10 mouse cellular contexts compared by ENCODE assay signal in the genomic region with DNA sequence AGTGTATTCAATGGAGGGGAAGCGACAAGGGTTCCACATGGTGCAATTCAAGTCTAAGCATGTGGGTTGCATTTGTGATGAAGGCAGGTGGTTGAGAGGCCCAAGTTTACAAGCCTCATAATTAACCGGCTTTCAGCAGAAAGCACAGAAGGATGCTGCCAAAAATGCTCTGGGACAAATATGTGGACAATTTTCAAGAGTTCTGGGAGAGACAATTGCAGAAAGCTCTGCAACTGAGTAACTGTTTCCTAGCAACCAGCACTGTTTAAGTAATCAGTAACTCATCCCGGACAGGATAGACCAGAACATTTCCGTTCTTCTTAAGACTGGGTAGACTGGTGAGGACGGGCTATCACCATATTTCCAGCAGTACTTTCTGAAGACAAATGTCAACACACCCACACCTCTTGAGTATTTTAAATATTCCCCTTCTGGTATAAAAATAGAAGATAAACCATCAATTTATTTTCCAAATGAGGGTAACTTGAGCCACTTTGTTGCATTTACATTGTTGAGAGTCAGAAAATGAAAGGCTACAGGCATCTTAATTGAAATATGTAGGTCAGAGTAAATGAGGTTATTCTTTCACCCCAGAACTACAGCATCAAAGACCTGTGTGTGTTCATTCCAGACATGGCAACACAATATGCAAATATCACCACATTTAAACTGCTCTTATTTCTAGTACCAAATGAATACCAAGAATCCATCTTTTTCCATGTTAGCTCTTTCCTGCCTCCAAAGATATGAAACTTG.
DNase-seq lines count a peak whose midpoint lies in the region; ATAC-seq and TF ChIP-seq lines count a peak whose summit lies in the region.
"Had no signal": no experiment of that assay in that cellular context is flagged by ENCODE, and none has a peak within 500 bp of the region (broad histone marks: within the 10 kb centered on the region; RNA-seq: fewer than 3 reads in every experiment).

No protein-coding gene starts in this region.

- no peak overlapping the region for H3K9ac ChIP-seq in heart, adult 2 months (ENCODE audit: low read depth, low read length)
- H3K9ac ChIP-seq in heart, embryonic 12.5 days, result no peak overlapping the region
- H3K9ac ChIP-seq in forebrain, embryonic 16.5 days (replicated peaks; ENCODE audit: low read depth, low read length), result no peak overlapping the region
- H3K9ac ChIP-seq: lung, embryonic 14.5 days had no signal

- TF ChIP-seq EP300 in heart, adult 2 months (IDR thresholded peaks at IDR 0.05; ENCODE audit: insufficient read depth, low read depth, low read length), result no peak

- no peaks in the 10 kb centered on the region for H3K27me3 ChIP-seq in heart, adult 2 months (ENCODE audit: control insufficient read depth, insufficient read depth, low read length)
- no peaks in the 10 kb centered on the region for H3K27me3 ChIP-seq in heart, embryonic 12.5 days (replicated peaks)
- H3K27me3 ChIP-seq in forebrain, embryonic 16.5 days (replicated peaks; ENCODE audit: control insufficient read depth, insufficient read depth, low read length), result no peaks in the 10 kb centered on the region

- 29% methylated on average over 5 of the region's 5 CpGs for WGBS in heart, adult 2 months
- 64% methylated on average over 5 of the region's 5 CpGs for WGBS in heart, embryonic 12.5 days
- WGBS in forebrain, embryonic 16.5 days, result 36% methylated on average over 5 of the region's 5 CpGs

- no peak overlapping the region for H3K4me3 ChIP-seq in heart, adult 2 months
- H3K4me3 ChIP-seq in heart, embryonic 12.5 days, result no peak overlapping the region
- no peak overlapping the region for H3K4me3 ChIP-seq in forebrain, embryonic 16.5 days (replicated peaks; ENCODE audit: low read length)

- peak overlapping the region; percentile 49 for H3K27ac ChIP-seq in heart, adult 2 months
- no peak overlapping the region for H3K27ac ChIP-seq in heart, embryonic 12.5 days (ENCODE audit: poor library complexity, severe bottlenecking)
- peak overlapping the region; percentile 57 for H3K27ac ChIP-seq in forebrain, embryonic 16.5 days (ENCODE audit: low read length)

- H3K9me3 ChIP-seq in heart, embryonic 12.5 days (replicated peaks), result no peaks in the 10 kb centered on the region
- no peaks in the 10 kb centered on the region for H3K9me3 ChIP-seq in forebrain, embryonic 16.5 days (ENCODE audit: control insufficient read depth, low read length)

- ATAC-seq in heart, embryonic 12.5 days (ENCODE audit: insufficient number of reproducible peaks, low FRiP score), result no peak
- ATAC-seq in forebrain, embryonic 16.5 days, result peak; percentile 49
- no peak for ATAC-seq in erythroid progenitor cell, adult 5-6 weeks (replicated peaks; ENCODE audit: low FRiP score, poor library complexity, severe bottlenecking)
- no peak for ATAC-seq in activated CD4-positive, CD25-positive, alpha-beta regulatory T cell, adult 4 months

- H3K4me2 ChIP-seq in heart, embryonic 12.5 days, result no peak overlapping the region
- no peak overlapping the region for H3K4me2 ChIP-seq in forebrain, embryonic 16.5 days (ENCODE audit: low read length)
- H3K4me2 ChIP-seq: lung, embryonic 14.5 days had no signal

- TF ChIP-seq CTCF in heart, adult 2 months (IDR thresholded peaks at IDR 0.05), result no peak

- H3K4me1 ChIP-seq in heart, adult 2 months (ENCODE audit: control insufficient read depth, insufficient read depth, low read length), result peaks cover 5% of the 10 kb centered on the region
- H3K4me1 ChIP-seq in heart, embryonic 12.5 days (replicated peaks), result 0 out of 2 replicates have a peak, but pooled peaks cover 2% of the 10 kb centered on the region
- peaks cover 42% of the 10 kb centered on the region for H3K4me1 ChIP-seq in forebrain, embryonic 16.5 days (replicated peaks; ENCODE audit: control insufficient read depth, insufficient read depth, low read length)

- peaks cover 20% of the 10 kb centered on the region for H3K36me3 ChIP-seq in heart, adult 2 months (ENCODE audit: control insufficient read depth, insufficient read depth, low read length)
- peaks cover 83% of the 10 kb centered on the region for H3K36me3 ChIP-seq in heart, embryonic 12.5 days
- peaks cover 23% of the 10 kb centered on the region for H3K36me3 ChIP-seq in forebrain, embryonic 16.5 days (ENCODE audit: control insufficient read depth, insufficient read depth)

- DNase-seq in heart, adult 2 months, result peak in 1 of 2 experiments; percentile 37
- DNase-seq in lung, postnatal 25 days (ENCODE audit: low spot score), result peak; percentile 57
- no peak for DNase-seq in lung, postnatal 14 days
- DNase-seq in left cerebral cortex, postnatal 14 days (ENCODE audit: low spot score in 2 of 2), result peak; percentile 55 to 81
- DNase-seq: heart, postnatal 4 days; lung, embryonic 14.5 days had no signal

- intact Hi-C loops in heart, adult 2 months (cut with DNase I), result no loop called here
- intact Hi-C loops in left cerebral cortex, postnatal 14 days (cut with DNase I), result no loop called here

- no peaks in the 10 kb centered on the region for H3K79me2 ChIP-seq in heart, adult 2 months (replicated peaks; ENCODE audit: control insufficient read depth, insufficient read depth, low read length)

- TF ChIP-seq POLR2A in heart, adult 2 months (IDR thresholded peaks at IDR 0.05; ENCODE audit: insufficient read depth, low read depth, low read length), result no peak
